Mouse (Mus musculus) olfactory bulb, adult 2 months (tissue): ENCODE data around the gene Clca4a.

ENCODE experiments used
- CTCF ChIP-seq: fragments of 200-500 bp; IDR thresholded peaks from 2 replicates; pipeline ENCODE4 v1.5.1; 2012; ENCODE audit warnings: low read depth, mild to moderate bottlenecking, low read length, moderate library complexity; ENCODE audit not compliant: insufficient read depth
- POLR2A ChIP-seq: fragments of 200-500 bp; IDR thresholded peaks from 2 replicates; pipeline ENCODE4 v1.6.1; 2012; ENCODE audit warnings: mild to moderate bottlenecking, low read depth, low read length, moderate library complexity; ENCODE audit not compliant: insufficient read depth

GRCm38 (mm10) chr3:144914014-144914413, 60.8 kb downstream of the Clca4a start:
- TF ChIP-seq CTCF (no peak), POLR2A (no peak)
